Mouse (Mus musculus): ENCODE measurements at regions not wholly inside any gene's neighbourhood (a gene's known extent, or its start where the extent isn't known, plus 50 kb on each side); places are given as distances from the start of the nearest gene placed in this dataset.

DNA sequence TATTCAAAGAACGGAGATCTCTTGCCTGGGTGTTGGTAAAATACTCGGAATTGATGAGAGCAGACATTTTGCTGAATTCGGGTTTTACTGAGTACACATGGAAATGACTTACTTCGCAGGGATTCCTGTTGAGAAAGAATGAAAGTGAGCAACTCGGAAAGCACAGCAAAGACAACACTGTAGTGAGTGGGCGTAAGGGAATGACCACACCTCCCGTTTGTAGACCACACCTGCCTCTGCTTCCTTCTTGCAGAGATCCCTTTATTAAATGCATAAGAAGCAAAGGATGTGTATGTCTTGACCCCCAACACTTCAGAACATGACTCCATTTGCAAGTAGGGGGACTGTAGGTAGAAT lies 67.4 kb upstream of the Ccnd2 start:
- no peak for TF ChIP-seq ZNF384 (IDR thresholded peaks at IDR 0.05; ENCODE audit: low read depth, low read length)
- no peak for TF ChIP-seq MAFK (IDR thresholded peaks at IDR 0.05; ENCODE audit: insufficient read depth, low read depth, low read length)
- TF ChIP-seq HCFC1 (IDR thresholded peaks at IDR 0.05; ENCODE audit: borderline replicate concordance, insufficient read depth, low read length) = no peak
- TF ChIP-seq ZC3H11A (IDR thresholded peaks at IDR 0.05; ENCODE audit: borderline replicate concordance, low read depth, low read length) = no peak

All from ES-E14 (cell line).